Mouse (Mus musculus) MEL (cell line): ENCODE results near the gene Sept9.

ENCODE experiments used
- CTCF ChIP-seq, 3 experiments: IDR thresholded peaks in 2 of 3; conservative IDR thresholded peaks in 1 of 3; 2 replicates each; pipeline ENCODE4 v1.5.1; 2011 to 2012; ENCODE audit warnings: low read length in 3 of 3, low read depth in 2 of 3, mild to moderate bottlenecking in 2 of 3, improper control_type of control experiment in 1 of 3, inconsistent platforms in 1 of 3, mixed read lengths in 1 of 3, moderate library complexity in 1 of 3; ENCODE audit not compliant: control insufficient read depth in 1 of 3, insufficient read depth in 1 of 3, poor library complexity in 1 of 3, severe bottlenecking in 1 of 3
- KAT2A ChIP-seq: conservative IDR thresholded peaks from 2 replicates; pipeline ENCODE4 v1.6.1; 2012; ENCODE audit warnings: low read depth, low read length, improper control_type of control experiment, inconsistent platforms
- NELFE ChIP-seq: IDR thresholded peaks from 2 replicates; pipeline ENCODE4 v1.6.1; 2011; ENCODE audit warnings: low read depth, low read length, improper control_type of control experiment
- POLR2A ChIP-seq, 2 experiments: IDR thresholded peaks; 2 replicates each; pipeline ENCODE4 v1.6.1; 2011 to 2012; ENCODE audit warnings: low read length in 2 of 2, mild to moderate bottlenecking in 2 of 2, control low read depth in 1 of 2, improper control_type of control experiment in 1 of 2, low read depth in 1 of 2, moderate library complexity in 1 of 2; ENCODE audit not compliant: control insufficient read depth in 1 of 2, insufficient read depth in 1 of 2, poor library complexity in 1 of 2
- ZC3H11A ChIP-seq: IDR thresholded peaks from 2 replicates; pipeline ENCODE4 v1.6.1; 2012; ENCODE audit warnings: low read depth, mild to moderate bottlenecking, inconsistent platforms, low read length, improper control_type of control experiment
- ZNF384 ChIP-seq: IDR thresholded peaks from 2 replicates; pipeline ENCODE4 v1.6.1; 2012; ENCODE audit warnings: low read depth, mild to moderate bottlenecking, inconsistent platforms, low read length, improper control_type of control experiment

DNA sequence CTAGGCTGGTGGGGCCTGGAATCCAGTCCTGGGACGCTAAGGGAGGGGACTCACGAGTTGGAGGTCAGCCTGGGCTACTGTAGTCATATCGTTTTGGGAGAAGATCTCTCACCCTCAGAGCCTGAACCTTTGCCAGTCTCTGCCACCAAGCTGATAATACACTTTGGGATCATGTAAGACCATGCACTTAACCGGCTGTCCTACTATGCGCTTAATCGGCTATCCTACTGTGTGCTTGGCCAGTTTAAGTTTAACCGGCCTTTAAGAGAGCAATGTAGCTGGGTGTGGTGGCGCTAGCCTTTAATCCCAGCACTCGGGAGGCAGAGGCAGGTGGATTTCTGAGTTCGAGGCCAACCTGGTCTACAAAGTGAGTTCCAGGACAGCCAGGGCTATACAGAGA, 173.1 kb downstream of the Sept9 start:
- TF ChIP-seq POLR2A (IDR thresholded peaks at IDR 0.05; ENCODE audit: control insufficient read depth in 1 of 2, insufficient read depth in 1 of 2, low read depth in 1 of 2, low read length in 2 of 2, poor library complexity in 1 of 2) (no peak), KAT2A (no peak), NELFE (no peak), CTCF (IDR thresholded peaks at IDR 0.05 in 2 of 3, conservative IDR thresholded peaks at IDR 0.05 in 1 of 3; ENCODE audit: control insufficient read depth in 1 of 3, insufficient read depth in 1 of 3, low read depth in 2 of 3, low read length in 3 of 3, poor library complexity in 1 of 3, severe bottlenecking in 1 of 3) (no peak), ZNF384 (no peak), ZC3H11A (no peak)
